Mouse (Mus musculus): ENCODE data around the gene Tmem89. TPM values are rescaled to one million over a fixed set of nuclear protein-coding genes. Genes with fewer than 3 reads are reported as not detected.

Gene Tmem89
- polyA plus RNA-seq, 1 experiment from 2014 or later, result not detected

GRCm38 (mm10) chr9:108949967-108950728 lies 35.7 kb downstream of the Tmem89 start:
- ATAC-seq (ENCODE audit: insufficient read depth), result no peak
- peaks cover 34% of the 10 kb centered on the region for H3K27me3 ChIP-seq
- 80% methylated on average over 9 of the region's 9 CpGs for WGBS (ENCODE audit: insufficient replicate concordance)
- H3K9me3 ChIP-seq (replicated peaks), result no peaks in the 10 kb centered on the region
- H3K36me3 ChIP-seq (replicated peaks), result peaks cover 54% of the 10 kb centered on the region
- H3K4me2 ChIP-seq, result no peak overlapping the region
- no peak overlapping the region for H3K4me3 ChIP-seq (replicated peaks)
- H3K9ac ChIP-seq, result no peak overlapping the region
- peaks cover 7% of the 10 kb centered on the region; the same call in 1 of the 2 replicates for H3K4me1 ChIP-seq (replicated peaks)
- H3K27ac ChIP-seq (replicated peaks), result no peak overlapping the region

DNA sequence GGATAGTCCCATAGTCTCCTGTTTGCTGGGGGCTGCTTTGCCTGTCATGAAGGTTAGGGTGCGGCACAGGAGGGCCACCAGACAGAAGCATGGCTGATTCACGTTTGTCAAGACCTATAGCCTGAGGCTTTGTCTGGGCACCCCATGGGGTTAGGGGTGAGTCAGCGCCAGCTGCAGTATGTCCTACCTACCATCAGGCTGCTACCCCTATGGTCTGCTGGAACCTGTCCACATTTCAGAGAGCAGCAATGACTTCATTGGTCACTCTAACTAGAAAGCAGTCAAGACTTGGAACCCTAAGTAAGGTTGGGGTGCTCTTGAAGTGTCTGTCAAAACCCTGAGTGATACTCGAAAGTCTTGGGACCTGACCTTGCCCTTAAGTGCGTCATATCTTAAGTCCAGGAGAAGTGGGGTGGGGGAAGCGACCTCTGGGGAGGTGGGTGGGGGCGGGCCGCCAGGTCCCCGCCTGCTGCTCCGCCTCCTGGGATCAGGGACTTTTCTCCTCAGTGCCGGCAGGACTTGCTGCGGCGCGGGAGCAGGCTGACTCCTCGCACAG lies 38.7 kb downstream of the Tmem89 start, which contains the start of gene Col7a1:
Col7a1 (plus strand) TSS at position 506 of the 556 bp plus-strand sequence.
- Histone ChIP-seq H3K4me1 (replicated peaks) (no peaks in the 10 kb centered on the region), H3K36me3 (replicated peaks) (peaks cover 24% of the 10 kb centered on the region), H3K9ac (no peak within 1 kb of the TSS), H3K9me3 (replicated peaks) (no peaks in the 10 kb centered on the region), H3K4me3 (replicated peaks) (no peak within 1 kb of the TSS), H3K4me2 (no peak within 1 kb of the TSS), H3K27me3 (peaks cover 44% of the 10 kb centered on the region), H3K27ac (replicated peaks) (no peak within 1 kb of the TSS)
- no peak for ATAC-seq (ENCODE audit: insufficient read depth)
- 15% methylated on average over 15 of the region's 15 CpGs for WGBS (ENCODE audit: insufficient replicate concordance)

GRCm38 (mm10) chr9:108955241-108955640 lies 40.8 kb downstream of the Tmem89 start:
- no peak for ATAC-seq (ENCODE audit: insufficient read depth)
- 72% methylated on average over 11 of the region's 11 CpGs for WGBS (ENCODE audit: insufficient replicate concordance)

GRCm38 (mm10) chr9:108955846-108956245 lies 41.4 kb downstream of the Tmem89 start:
- no peak for ATAC-seq (ENCODE audit: insufficient read depth)
- peaks cover 44% of the 10 kb centered on the region for H3K27me3 ChIP-seq
- no peaks in the 10 kb centered on the region for H3K36me3 ChIP-seq (replicated peaks)
- H3K4me1 ChIP-seq (replicated peaks), result no peaks in the 10 kb centered on the region
- H3K9ac ChIP-seq, result no peak overlapping the region
- no peaks in the 10 kb centered on the region for H3K9me3 ChIP-seq (replicated peaks)
- WGBS (ENCODE audit: insufficient replicate concordance), result 75% methylated on average over 11 of the region's 11 CpGs
- H3K4me3 ChIP-seq (replicated peaks), result no peak overlapping the region
- H3K27ac ChIP-seq (replicated peaks), result no peak overlapping the region
- H3K4me2 ChIP-seq, result no peak overlapping the region

More at GRCm38 (mm10) chr9:108955241-108955640, 40.8 kb downstream of the Tmem89 start:
- Histone ChIP-seq H3K4me3 (replicated peaks) (no peak overlapping the region), H3K27ac (replicated peaks) (no peak overlapping the region), H3K4me2 (no peak overlapping the region), H3K36me3 (replicated peaks) (peaks cover 3% of the 10 kb centered on the region), H3K4me1 (replicated peaks) (no peaks in the 10 kb centered on the region), H3K9me3 (replicated peaks) (no peaks in the 10 kb centered on the region), H3K27me3 (peaks cover 44% of the 10 kb centered on the region), H3K9ac (no peak overlapping the region)

DNA sequence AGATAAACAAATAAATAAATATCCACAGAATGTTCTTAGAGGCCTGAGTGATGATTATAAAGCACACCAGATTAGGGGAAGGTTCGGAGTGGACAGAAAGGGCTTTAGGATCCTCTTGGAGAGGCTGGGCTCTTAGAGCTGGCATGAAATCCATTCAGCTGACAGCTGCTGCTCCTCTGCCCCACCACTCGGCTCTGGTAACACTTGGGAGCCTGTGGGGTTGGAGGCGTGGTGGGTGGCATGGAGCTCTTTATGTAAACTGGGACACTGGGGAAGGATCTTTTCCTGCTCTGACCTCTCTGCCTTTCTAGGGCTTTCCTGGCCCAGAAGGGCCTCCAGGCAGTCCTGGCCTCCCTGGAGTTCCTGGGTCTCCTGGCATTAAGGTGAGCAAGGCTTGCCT lies 49.2 kb downstream of the Tmem89 start:
- no peaks in the 10 kb centered on the region for H3K9me3 ChIP-seq (replicated peaks)
- H3K27ac ChIP-seq (replicated peaks), result no peak overlapping the region
- no peak overlapping the region for H3K4me3 ChIP-seq (replicated peaks)
- no peaks in the 10 kb centered on the region for H3K36me3 ChIP-seq (replicated peaks)
- no peak overlapping the region for H3K4me2 ChIP-seq
- WGBS (ENCODE audit: insufficient replicate concordance), result 57% methylated on average over 3 of the region's 3 CpGs
- H3K27me3 ChIP-seq, result no peaks in the 10 kb centered on the region
- no peak for ATAC-seq (ENCODE audit: insufficient read depth)
- H3K4me1 ChIP-seq (replicated peaks), result no peaks in the 10 kb centered on the region
- H3K9ac ChIP-seq, result no peak overlapping the region

DNA sequence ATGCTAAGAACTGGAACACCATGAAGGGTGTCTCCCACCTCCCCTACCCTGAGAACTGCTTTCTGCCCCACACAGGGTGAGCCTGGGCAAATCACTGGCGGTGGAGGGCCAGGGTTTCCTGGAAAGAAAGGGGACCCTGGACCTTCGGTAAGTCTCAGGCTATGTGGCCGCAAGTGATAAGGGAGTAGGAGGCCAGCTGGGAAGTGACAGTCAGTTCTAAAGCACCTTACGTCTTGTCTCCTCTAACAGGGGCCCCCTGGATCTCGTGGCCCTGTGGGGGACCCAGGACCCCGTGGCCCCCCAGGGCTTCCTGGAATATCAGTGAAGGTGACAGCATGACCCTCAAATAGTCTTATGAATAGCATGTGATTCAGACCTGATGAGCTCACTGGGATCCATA lies 49.9 kb downstream of the Tmem89 start:
- Histone ChIP-seq H3K4me3 (replicated peaks) (no peak overlapping the region), H3K9me3 (replicated peaks) (no peaks in the 10 kb centered on the region), H3K9ac (no peak overlapping the region), H3K27me3 (no peaks in the 10 kb centered on the region), H3K4me2 (no peak overlapping the region), H3K4me1 (replicated peaks) (no peaks in the 10 kb centered on the region), H3K36me3 (replicated peaks) (no peaks in the 10 kb centered on the region), H3K27ac (replicated peaks) (no peak overlapping the region)
- no peak for ATAC-seq (ENCODE audit: insufficient read depth)
- WGBS (ENCODE audit: insufficient replicate concordance), result 29% methylated on average over 6 of the region's 6 CpGs

Other genes with a start within 250 kb of the Tmem89 start
- gene Prkar2a, start 225.3 kb upstream of the Tmem89 start, polyA plus RNA-seq (2015; fragmentation: Nextera tagmentation; extraction: Ambion mirVana), result 9.5 and 10.3 TPM in 2 replicates
- gene Ip6k2, start 130.8 kb upstream of the Tmem89 start, polyA plus RNA-seq (2015; fragmentation: Nextera tagmentation; extraction: Ambion mirVana), result 11.6 and 12.9 TPM in 2 replicates
- 3.9 and 9.1 TPM in 2 replicates for gene Nckipsd, start 106.3 kb upstream of the Tmem89 start, polyA plus RNA-seq (2015; fragmentation: Nextera tagmentation; extraction: Ambion mirVana)
- 0.15 and 0.16 TPM in 2 replicates for gene Celsr3, start 88.3 kb upstream of the Tmem89 start, polyA plus RNA-seq (2015; fragmentation: Nextera tagmentation; extraction: Ambion mirVana)
- 6.3 and 6.5 TPM in 2 replicates for gene Slc26a6, start 61.3 kb upstream of the Tmem89 start, polyA plus RNA-seq (2015; fragmentation: Nextera tagmentation; extraction: Ambion mirVana)
- 316 and 353 TPM in 2 replicates for gene Uqcrc1, start 22.0 kb downstream of the Tmem89 start, polyA plus RNA-seq (2015; fragmentation: Nextera tagmentation; extraction: Ambion mirVana)
- 0.33 and 0.60 TPM in 2 replicates for gene Col7a1, start 39.0 kb downstream of the Tmem89 start, polyA plus RNA-seq (2015; fragmentation: Nextera tagmentation; extraction: Ambion mirVana)
- 0.07 TPM in 1 of 2 replicates, not detected in the other for gene Ucn2, start 71.4 kb downstream of the Tmem89 start, polyA plus RNA-seq (2015; fragmentation: Nextera tagmentation; extraction: Ambion mirVana)
- gene Pfkfb4, start 77.2 kb downstream of the Tmem89 start, polyA plus RNA-seq (2015; fragmentation: Nextera tagmentation; extraction: Ambion mirVana), result 3.9 and 4.5 TPM in 2 replicates
- gene Shisa5, start 123.9 kb downstream of the Tmem89 start, polyA plus RNA-seq (2015; fragmentation: Nextera tagmentation; extraction: Ambion mirVana), result 23.1 and 23.6 TPM in 2 replicates
- 8.6 and 9.8 TPM in 2 replicates for gene Trex1, start 145.1 kb downstream of the Tmem89 start, polyA plus RNA-seq (2015; fragmentation: Nextera tagmentation; extraction: Ambion mirVana)
- 9.2 and 12.6 TPM in 2 replicates for gene Atrip, start 159.5 kb downstream of the Tmem89 start, polyA plus RNA-seq (2015; fragmentation: Nextera tagmentation; extraction: Ambion mirVana)
- 11.4 and 12.0 TPM in 2 replicates for gene Ccdc51, start 167.9 kb downstream of the Tmem89 start, polyA plus RNA-seq (2015; fragmentation: Nextera tagmentation; extraction: Ambion mirVana)
- 249 and 328 TPM in 2 replicates for gene Tma7, start 168.0 kb downstream of the Tmem89 start, polyA plus RNA-seq (2015; fragmentation: Nextera tagmentation; extraction: Ambion mirVana)
- gene Plxnb1, start 180.8 kb downstream of the Tmem89 start, polyA plus RNA-seq (2015; fragmentation: Nextera tagmentation; extraction: Ambion mirVana), result 3.5 and 5.8 TPM in 2 replicates
- gene Fbxw21, start 247.4 kb downstream of the Tmem89 start, polyA plus RNA-seq (2015; fragmentation: Nextera tagmentation; extraction: Ambion mirVana), result 0.05 TPM in 1 of 2 replicates, not detected in the other